Mouse (Mus musculus): ENCODE results near the gene Egln2.

Gene Egln2

DNA sequence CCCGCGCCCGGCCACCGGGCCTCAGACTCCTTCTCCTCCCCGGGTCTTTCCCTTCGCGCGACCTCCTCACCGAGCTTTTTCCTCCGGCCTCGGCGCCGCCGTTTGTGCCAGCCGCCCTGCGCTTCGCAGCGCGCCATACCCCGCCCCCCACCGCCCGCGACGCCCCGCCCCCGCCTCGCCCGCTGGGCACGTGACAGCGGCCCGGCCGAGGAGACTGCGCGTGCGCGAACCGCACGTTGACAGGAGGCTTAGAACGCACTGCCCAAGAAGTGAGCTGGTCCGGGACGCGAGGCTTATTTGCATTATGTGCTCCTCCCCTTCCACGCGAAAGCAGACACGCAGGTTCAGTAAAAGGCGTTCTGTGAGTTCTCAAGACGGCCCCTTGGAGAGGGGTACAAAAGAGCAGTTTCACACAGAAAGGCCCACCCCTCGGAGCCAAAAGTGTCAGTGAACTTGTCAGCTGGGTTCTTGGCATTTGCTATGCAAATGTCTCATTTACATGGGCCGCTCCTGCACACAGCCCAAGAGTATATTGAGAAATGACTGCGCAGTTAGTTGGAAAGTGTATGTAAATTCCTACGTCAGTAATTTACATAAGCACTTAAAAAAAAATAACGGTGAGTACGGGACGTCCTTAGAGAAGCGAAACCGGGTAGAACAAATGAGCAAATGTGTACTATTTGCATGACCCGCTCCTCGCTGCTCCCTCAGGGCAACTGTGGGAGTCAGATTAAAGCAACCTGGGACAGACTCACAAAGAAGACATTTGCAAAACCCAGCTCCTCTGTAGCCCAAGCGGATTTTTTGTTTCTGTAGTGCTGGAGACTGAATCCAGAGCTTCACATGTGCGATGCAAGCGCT lies at the start of gene Egln2:
Gene Egln2, minus strand, starts transcription at position 189 of the 861 bp plus-strand sequence.
- DNase-seq (ENCODE audit: low spot score in 2 of 2) = peak; percentile 92 to 94

DNA sequence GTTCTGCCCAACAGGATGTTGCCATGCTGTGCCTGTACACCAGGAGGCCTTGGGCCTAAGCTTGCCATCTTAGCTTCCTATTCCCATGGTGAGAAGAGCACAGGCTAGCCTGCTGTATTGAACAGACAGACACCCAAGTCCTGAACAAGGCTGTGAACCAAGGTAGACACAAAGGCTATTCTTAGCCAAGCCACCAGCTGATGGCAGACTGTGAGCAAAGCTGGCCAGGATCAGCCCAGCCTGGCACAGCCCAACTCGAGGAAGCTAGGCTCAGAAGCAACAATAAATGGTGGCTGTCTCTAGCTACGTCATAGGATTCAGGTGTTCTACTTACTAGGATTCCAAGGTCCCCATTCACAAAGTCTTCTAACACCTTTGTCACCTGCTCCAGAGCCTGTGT lies 46.0 kb upstream of the Egln2 start:
- no peak for DNase-seq (ENCODE audit: low spot score in 2 of 2)

DNA sequence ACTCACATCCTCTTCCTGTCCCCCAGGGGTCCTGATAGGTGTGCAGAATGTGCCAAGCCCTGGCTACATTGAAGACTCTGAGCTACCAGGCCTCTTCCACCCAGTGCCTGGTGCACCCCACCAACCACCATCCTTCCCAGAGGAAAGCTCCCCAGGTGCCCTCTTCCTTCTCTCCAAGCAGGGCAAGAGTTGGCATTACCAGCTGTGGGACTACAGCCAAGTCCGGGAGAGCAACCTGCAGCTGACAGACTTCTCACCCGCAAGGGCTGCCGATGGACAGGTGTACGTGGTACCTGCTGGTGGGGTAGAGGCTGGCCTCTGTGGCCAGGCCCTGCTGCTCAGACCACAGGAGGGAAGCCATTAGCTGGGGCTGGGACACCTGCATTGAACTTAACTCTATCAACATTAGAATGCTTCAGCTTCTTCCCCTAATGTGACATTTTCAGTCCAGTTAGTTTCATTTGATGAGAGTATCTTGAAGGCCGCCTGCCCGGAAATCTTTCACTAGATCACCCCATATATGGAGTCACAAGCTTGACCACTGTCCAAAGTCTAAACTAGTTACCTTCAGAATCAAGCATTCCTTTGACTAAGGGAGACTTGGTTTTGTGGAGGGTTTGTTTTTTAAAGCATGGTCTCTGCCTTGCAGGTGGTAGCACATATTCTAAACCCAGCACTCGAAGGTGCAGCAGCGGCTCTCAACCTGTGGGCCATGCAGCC lies 37.3 kb upstream of the Egln2 start:
- no peak for DNase-seq (ENCODE audit: low spot score in 2 of 2)

DNA sequence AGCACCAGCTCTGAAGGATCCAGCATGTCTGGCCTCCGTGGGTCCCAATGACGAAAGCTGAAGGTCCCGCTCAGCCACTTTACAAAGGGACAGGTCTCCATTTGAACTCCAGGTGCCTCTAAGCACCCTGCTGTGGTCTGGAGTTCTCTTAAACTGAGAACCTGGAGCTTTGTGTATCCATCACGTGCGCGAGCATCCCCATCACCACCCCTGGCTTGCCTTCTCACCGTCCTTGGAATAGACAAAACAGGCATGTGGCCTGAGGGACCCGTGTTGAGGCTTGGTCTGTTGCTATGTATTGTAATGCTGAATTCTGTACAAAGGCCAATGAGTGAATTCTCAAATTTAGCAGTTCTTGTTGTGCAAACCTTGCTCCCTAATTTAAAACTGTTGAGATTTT lies 32.2 kb upstream of the Egln2 start:
- no peak for DNase-seq (ENCODE audit: low spot score in 2 of 2)

DNA sequence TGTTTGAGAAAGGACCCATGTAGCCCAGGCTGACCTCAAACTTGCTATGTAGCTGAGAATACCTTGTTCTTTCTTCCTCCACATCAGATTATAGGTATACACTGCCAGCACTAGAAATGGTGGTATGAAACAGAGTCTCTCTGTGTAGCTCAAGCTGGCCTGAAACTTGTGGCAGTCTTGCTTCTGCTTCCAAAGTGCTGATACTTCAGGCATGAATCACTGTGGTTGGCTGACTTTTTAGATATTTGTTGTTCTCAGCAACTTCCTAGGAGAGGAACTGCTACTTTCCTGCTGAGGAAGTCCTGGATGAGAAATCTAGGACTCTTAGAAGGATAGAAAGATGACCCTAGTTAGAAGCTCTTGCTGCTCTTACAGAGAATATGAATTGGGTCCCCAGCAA lies 31.8 kb upstream of the Egln2 start:
- DNase-seq (ENCODE audit: low spot score in 2 of 2) = no peak

DNA sequence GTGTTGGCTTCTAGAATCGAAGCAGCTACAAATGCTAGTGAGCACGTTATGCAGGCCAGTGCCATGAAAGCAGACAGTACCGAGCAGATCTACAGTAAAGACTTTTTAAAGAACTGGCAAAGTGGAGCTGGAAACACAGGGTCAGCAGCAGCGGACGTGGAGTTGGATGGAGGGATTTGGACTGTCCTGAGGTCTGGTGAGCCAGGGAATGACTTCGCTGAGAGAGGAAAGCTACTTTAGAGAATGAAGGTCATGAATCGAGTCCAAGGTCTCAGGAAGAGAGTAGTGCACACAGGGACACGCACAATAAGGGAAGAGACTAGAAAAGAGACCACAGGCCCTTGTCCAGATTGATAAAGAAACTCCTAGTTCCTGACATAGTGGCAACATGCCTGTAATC lies 31.0 kb upstream of the Egln2 start:
- no peak for DNase-seq (ENCODE audit: low spot score in 2 of 2)

DNA sequence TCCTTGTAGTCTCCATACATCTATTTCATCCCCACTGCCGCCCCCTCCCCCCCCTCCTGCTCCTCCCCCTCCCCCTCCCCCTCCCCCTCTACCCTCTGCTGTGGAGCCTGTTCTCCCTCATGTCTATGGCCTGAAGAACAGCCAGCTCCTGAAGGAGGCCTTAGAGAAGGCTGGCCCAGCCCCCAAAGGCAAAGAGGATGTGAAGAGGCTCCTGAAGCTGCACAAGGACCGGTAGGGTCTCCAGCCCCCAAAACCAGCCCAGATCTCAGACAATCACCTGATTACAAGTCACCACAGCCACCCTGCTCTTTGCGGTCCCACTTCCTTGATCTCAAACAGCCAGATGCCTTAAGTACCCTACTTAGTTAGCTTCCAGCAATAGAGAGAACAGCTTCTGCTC lies 30.5 kb upstream of the Egln2 start:
- DNase-seq (ENCODE audit: low spot score in 2 of 2) = no peak

DNA sequence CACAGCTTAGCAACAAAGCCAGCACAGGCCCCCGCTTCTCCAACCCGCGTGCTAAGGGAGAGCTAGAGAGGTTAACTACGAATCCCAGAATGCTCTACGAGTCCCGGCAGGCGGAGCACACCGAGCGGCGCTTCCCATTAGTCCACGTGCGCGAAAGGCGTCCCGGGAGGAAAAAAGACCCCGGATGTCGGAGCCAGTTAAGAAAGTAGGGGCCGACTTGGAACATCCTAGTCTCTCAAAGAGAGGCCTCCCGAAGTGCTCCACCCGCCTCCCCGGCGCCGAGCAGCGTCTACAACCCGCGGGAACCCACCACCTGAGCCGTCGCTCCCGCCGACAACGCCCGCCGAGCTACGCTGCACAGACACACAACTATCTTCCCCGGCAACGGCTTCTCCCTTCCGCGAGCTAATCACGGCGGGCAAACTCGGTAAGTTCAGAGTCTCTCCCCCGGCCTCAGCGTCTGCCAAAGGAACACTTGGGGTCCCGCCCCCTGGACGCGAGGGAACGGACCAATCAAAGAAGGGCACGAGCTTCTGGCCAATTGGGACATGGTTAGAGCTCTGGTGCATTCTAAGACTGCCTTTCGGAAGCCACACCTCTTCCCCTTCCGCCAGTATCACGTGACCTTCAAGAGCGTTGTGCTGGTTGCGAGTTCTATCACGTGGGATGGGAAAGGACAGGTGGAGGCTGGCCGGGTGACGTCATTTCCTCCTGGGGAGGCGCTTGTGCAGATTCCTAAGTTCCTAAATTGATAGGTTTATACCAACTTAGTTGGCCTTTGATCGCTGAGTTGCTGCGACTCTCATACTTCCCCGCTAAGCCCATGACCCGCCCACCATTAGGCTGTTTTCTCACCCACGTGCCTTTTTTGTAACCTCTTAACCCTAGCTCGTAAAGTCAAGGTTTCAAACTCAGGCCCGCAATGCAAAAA lies 29.3 kb upstream of the Egln2 start, which contains the start of the genes BC024978 and Snrpa:
Gene BC024978, plus strand, starts transcription at position 101 of the 931 bp plus-strand sequence.
Gene Snrpa, minus strand, starts transcription at position 591 of the 931 bp plus-strand sequence.
- peak; percentile 96 to 99 for DNase-seq (ENCODE audit: low spot score in 2 of 2)

DNA sequence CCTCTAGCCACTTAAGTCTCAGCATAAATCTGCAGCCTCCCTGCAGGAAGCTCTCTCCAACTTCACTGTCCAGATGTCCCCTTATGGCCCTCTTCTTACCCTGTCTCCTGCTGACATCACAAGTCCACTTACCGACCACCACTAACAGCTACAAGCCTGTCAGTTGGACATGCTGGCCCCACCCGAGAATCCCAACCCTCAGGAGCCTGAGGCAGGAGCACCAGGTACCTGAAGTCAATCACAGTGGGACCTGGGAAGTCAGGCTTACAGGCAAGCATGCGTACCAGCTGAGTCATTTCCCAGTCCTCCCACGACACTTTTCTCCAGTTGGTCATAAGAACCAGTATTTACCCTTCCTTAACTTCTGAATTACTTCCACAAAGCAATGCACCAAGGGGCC lies 27.1 kb upstream of the Egln2 start:
- DNase-seq (ENCODE audit: low spot score in 2 of 2) = no peak

- no peak for DNase-seq (ENCODE audit: low spot score in 2 of 2)
These were observed 25.8 kb upstream of the Egln2 start for GRCm38 (mm10) chr7:27192434-27192833.

GRCm38 (mm10) chr7:27189271-27189931 lies 22.8 kb upstream of the Egln2 start:
- DNase-seq (ENCODE audit: low spot score in 2 of 2) = no peak

- DNase-seq (ENCODE audit: low spot score in 2 of 2) = no peak
These were observed 19.4 kb upstream of the Egln2 start for GRCm38 (mm10) chr7:27185986-27186385.

- no peak for DNase-seq (ENCODE audit: low spot score in 2 of 2)
These were observed 18.4 kb upstream of the Egln2 start for GRCm38 (mm10) chr7:27184964-27185363.

GRCm38 (mm10) chr7:27182498-27182897 lies 15.9 kb upstream of the Egln2 start:
- DNase-seq (ENCODE audit: low spot score in 2 of 2) = no peak

DNA sequence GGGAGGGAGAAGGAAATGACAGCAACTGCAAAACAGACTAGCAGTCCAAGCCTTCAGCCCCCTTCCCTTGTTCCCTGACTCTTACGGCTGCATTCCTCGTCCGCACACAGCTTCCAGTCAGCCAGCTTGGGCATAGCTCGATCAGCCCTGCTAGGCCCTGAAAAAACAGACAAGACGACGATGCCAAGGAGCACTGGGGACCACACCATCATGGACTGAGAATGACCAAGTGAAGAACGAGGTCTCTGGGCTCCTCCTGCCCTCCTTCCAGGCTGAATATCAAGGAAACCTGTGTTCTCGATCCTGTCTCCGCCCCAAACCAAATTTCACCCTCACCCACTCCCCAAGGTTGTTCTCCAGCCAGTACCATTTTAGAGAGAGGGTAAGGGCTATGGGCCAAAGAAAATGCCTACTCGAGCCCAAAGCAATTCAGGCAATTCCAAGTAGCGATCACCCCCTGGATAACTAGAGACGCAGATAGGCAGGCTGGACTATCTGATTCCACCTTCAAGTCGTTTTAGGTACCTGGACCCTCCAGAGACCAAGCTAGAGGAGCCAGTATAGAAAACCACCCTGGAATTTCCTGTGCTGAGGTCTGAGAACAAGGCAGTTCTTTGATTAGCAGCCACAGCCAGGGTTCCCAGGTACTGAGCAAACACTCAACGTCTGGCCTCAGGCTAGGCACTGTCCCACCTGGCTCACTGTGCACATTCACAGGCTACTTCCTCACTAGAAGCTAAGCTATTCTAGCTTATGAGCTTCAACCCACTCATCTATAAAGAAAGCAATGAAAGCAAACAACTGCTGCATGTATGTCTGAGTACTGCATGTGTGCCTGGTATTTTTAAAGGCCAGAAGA lies 14.5 kb upstream of the Egln2 start, which contains the start of the genes Gm21983 and Mia:
Gene Gm21983, minus strand, starts transcription at position 250 of the 859 bp plus-strand sequence.
Gene Mia, minus strand, starts transcription at position 321 of the 859 bp plus-strand sequence.
- no peak for DNase-seq (ENCODE audit: low spot score in 2 of 2)

DNA sequence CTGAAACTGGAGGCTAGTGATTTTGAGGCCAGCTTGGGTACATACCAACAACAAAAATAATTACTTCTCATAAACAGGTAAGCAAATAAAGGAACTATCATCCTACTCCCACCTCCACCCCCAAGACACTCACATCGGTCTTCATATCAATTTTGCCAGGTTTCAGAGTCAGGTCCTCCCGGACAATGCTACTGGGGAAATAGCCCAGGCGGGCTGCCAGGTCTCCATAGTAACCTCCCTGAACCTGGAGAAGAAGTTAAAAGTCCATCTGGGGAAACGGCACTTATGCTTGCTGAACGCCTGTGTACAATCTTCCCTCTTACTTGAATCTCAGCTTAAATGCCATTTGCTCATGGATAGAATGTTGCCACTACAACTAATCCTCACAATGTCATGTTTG lies 13.4 kb upstream of the Egln2 start:
- DNase-seq (ENCODE audit: low spot score in 2 of 2) = no peak

DNA sequence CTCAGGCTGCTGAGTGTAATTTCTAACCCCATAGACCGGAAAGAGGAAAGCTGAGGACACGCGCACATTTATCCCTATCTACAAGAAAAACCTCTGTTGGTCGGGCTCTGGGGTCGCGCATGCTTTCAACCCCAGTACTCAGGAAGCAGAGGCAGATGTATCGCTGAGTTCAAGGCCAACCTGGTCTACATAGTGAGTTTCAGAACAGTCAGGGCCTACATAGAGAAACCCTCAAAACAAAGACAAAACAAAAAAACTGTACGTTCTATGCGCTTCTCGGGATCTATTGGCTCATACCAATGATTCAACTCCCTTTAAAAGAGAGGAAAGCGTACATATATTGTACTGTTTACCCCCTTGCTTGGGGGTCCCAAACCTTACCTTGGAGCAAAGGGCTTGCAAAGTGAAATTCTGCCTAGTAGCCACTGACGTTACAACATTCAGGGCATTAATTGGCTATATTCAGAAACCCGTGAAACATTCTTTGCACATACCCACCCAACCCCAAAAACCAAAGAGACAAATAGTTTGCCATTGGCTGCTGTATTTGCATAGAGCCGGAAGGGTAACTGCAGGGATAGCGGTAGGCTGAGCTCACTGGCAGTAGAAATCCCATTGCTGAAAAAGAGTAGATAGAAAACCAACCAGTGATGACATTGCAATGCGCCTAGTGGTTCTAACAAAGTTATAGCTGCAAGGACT lies 12.8 kb upstream of the Egln2 start:
- no peak for DNase-seq (ENCODE audit: low spot score in 2 of 2)

- peak; percentile 99 for DNase-seq (ENCODE audit: low spot score in 2 of 2)
These were observed 12.0 kb upstream of the Egln2 start, which contains the start of gene Rab4b for GRCm38 (mm10) chr7:27178324-27179216. Gene Rab4b (minus strand): TSS chr7:27178896.

Measured in frontal cortex, postnatal 36 days (tissue).